Mouse (Mus musculus): Measurements from ENCODE around the gene Hoxb2. TPM values are rescaled to one million over a fixed set of nuclear protein-coding genes. Genes with fewer than 3 reads are reported as not detected.

Hoxb2 gene
- polyA plus RNA-seq (2012; rRNA removed): 7.3 and 9.6 TPM in 2 replicates

DNA sequence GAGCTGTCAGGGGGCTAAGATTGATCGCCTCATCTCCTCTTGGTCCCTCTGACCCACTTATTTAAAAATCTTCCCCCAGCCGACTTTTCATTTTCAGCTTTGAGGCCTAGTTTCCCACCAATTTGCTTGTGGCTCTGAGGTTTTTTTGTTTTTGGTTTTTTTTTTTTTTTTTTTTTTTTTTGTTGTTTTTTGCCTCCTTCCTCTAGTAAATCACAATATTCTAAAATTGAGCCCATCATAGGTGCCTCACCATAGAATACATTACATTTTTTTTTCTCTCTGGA, at the start of gene Hoxb2:
TSS of gene Hoxb2 (plus strand) at position 185 of the 284 bp plus-strand sequence.

DNA sequence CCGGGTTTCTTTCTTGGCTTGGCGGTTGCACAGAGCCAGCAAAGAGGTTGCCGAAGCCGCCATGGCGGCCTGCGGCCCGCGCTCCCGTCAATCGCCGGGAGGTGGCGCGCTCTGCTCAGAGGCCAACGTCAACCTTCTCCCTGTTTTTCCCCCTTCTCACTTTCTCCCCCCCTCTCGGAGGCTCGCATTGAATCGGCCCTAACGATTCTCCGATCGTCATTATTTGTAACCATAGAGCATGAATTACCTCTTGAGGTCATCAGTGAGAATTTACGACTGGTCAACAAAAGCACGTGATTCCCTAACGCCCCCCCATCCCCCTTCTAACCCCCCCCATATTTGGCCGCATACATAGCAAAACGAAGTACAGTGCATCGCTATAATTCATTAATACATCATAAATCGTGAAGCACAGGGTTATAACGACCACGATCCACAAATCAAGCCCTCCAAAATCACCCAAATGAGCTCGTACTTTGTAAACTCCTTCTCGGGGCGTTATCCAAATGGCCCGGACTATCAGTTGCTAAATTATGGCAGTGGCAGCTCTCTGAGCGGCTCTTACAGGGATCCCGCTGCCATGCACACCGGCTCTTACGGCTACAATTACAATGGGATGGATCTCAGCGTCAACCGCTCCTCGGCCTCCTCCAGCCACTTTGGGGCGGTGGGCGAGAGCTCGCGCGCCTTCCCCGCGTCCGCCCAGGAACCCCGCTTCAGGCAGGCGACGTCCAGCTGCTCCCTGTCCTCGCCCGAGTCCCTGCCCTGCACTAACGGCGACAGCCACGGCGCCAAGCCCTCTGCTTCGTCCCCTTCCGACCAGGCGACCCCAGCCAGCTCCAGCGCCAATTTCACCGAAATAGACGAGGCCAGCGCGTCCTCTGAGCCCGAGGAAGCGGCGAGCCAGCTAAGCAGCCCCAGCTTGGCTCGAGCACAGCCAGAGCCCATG, 46.9 kb upstream of the Hoxb2 start, which contains the start of gene Hoxb5:
TSS of gene Hoxb5 (plus strand) at position 186 of the 949 bp plus-strand sequence.

GRCm38 (mm10) chr11:96317608-96318367, 32.5 kb upstream of the Hoxb2 start, which contains the start of gene Hoxb4:
TSS of gene Hoxb4 (plus strand) at chr11:96318267.

DNA sequence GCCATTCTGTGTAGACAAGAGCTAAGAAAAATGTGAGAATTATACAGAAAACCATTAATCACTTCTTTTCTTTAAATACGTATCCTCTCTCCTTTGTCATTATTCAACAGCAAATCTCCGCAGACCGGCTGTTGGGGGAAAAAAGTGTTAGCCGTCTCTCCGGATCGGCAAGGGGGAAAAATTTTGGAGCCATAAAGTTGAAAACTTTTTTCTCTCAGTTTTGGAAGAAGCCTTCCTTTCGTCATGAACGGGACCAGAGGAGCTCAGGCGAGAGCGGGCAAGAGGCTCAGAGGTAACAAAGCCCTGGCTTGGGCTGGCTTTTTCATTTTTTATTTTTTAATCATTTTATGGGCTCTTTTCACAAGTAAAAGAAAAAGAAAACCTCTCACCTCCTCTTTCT, 27.2 kb upstream of the Hoxb2 start, which contains the start of gene Hoxb3:
TSS of gene Hoxb3 (plus strand) at position 173 of the 400 bp plus-strand sequence.

GRCm38 (mm10) chr11:96365441-96366091, 15.2 kb downstream of the Hoxb2 start, which contains the start of gene Hoxb1:
TSS of gene Hoxb1 (plus strand) at chr11:96365752.

Other genes with a start within 250 kb of the Hoxb2 start
- gene Calcoco2, start 238.6 kb upstream of the Hoxb2 start, polyA plus RNA-seq (2012; rRNA removed): 0.08 and 0.10 TPM in 2 replicates
- 18.0 and 18.6 TPM in 2 replicates for gene Ttll6, start 216.7 kb upstream of the Hoxb2 start, polyA plus RNA-seq (2012; rRNA removed)
- 333 and 381 TPM in 2 replicates for gene Hoxb13, start 156.2 kb upstream of the Hoxb2 start, polyA plus RNA-seq (2012; rRNA removed)
- gene Hoxb9, start 79.1 kb upstream of the Hoxb2 start, polyA plus RNA-seq (2012; rRNA removed): 24.5 and 27.1 TPM in 2 replicates
- 11.8 and 19.7 TPM in 2 replicates for gene Hoxb8, start 68.6 kb upstream of the Hoxb2 start, polyA plus RNA-seq (2012; rRNA removed)
- 2.3 and 5.4 TPM in 2 replicates for gene Hoxb7, start 63.9 kb upstream of the Hoxb2 start, polyA plus RNA-seq (2012; rRNA removed)
- 14.8 and 33.5 TPM in 2 replicates for gene Hoxb6, start 58.0 kb upstream of the Hoxb2 start, polyA plus RNA-seq (2012; rRNA removed)
- 8.1 and 12.3 TPM in 2 replicates for gene Hoxb5, start 47.2 kb upstream of the Hoxb2 start, polyA plus RNA-seq (2012; rRNA removed)
- 2.3 and 6.0 TPM in 2 replicates for gene Hoxb4, start 32.3 kb upstream of the Hoxb2 start, polyA plus RNA-seq (2012; rRNA removed)
- 9.7 and 16.5 TPM in 2 replicates for gene Hoxb3, start 27.2 kb upstream of the Hoxb2 start, polyA plus RNA-seq (2012; rRNA removed)
- not detected in 2 replicates for gene Hoxb1, start 15.2 kb downstream of the Hoxb2 start, polyA plus RNA-seq (2012; rRNA removed)
- gene Skap1, start 114.1 kb downstream of the Hoxb2 start, polyA plus RNA-seq (2012; rRNA removed): 1.1 and 1.4 TPM in 2 replicates

All from colon, adult 2 months (tissue).